Comparison of ENCODE assay signal across 1 mouse cellular context in the genomic region with DNA sequence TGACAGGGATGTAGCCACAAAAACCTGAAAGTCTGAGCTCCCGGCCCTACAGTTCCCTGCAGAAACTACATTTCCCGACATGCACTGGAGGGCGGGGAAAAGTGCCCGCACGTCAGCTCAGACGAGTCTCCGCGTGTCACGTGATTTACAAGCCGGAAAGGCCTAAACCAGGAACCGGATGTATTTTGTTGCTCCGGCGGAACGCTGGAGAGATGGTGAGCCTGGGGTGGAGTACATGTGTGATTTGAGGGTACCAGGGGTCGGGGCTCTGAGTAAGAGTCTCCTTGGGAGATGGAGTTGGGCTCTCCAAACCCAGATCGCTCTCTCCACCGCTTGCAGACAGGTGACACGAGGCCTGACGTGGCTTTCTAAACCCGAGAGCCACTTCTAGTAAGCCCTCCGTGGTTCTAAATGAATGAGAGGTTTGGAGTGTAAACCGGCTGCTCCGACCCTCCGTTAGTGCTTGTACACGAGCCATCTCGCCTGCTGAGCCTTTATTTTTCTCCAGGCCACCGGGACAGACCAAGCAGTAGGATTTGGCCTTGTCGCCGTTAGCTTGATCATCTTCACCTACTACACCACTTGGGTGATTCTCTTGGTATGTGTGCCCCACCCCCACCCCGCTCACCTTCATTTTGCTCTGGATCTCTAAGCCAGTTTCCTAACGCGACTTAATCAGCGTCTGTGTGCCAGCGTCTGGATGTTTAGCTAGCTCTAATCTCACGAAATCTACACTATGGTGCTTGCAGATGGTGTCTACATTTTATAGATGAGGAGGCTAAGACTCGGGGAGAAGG.
TF ChIP-seq lines count a peak whose summit lies in the region.

A gene (plus strand): TSS at position 161 of the 797 bp plus-strand sequence.

TF ChIP-seq in MEL, 35 proteins besides CTCF, POLR2A, EP300 and RAD21 (continued from another document):
- peak; percentile 94 for TF ChIP-seq NELFE (IDR thresholded peaks at IDR 0.05; ENCODE audit: low read depth, low read length)
- TF ChIP-seq BHLHE40 (IDR thresholded peaks at IDR 0.05; ENCODE audit: borderline replicate concordance, low read depth, low read length), result peak; percentile 68
- peak; percentile 69; the same call in 1 of the 2 replicates for TF ChIP-seq MYC (IDR thresholded peaks at IDR 0.05; ENCODE audit: low read depth, low read length)
- peak; percentile 77 for TF ChIP-seq TBP (IDR thresholded peaks at IDR 0.05; ENCODE audit: low read depth, low read length)
- TF ChIP-seq CHD1 (IDR thresholded peaks at IDR 0.05; ENCODE audit: low read depth, low read length), result no peak
- TF ChIP-seq CHD2 (IDR thresholded peaks at IDR 0.05; ENCODE audit: low read length), result peak; percentile 41; the same call in 1 of the 2 replicates
- peak; percentile 94 for TF ChIP-seq KAT2A (conservative IDR thresholded peaks at IDR 0.05; ENCODE audit: low read depth, low read length)
- peak; percentile 60; the same call in 1 of the 2 replicates for TF ChIP-seq TCF12 (IDR thresholded peaks at IDR 0.05; ENCODE audit: low read depth, low read length)
- TF ChIP-seq POLR2AphosphoS2 (IDR thresholded peaks at IDR 0.05; ENCODE audit: low read length), result peak; percentile 95
- peak; percentile 37; the same call in 1 of the 2 replicates for TF ChIP-seq NRF1 (IDR thresholded peaks at IDR 0.05; ENCODE audit: insufficient read depth, low read depth, low read length, poor library complexity, severe bottlenecking)
- TF ChIP-seq MAX (IDR thresholded peaks at IDR 0.05; ENCODE audit: low read length), result peak; percentile 91
- no peak for TF ChIP-seq UBTF (IDR thresholded peaks at IDR 0.05; ENCODE audit: borderline replicate concordance, insufficient read depth, low read depth, low read length)
- TF ChIP-seq MAZ (IDR thresholded peaks at IDR 0.05; ENCODE audit: low read depth, low read length), result peak; percentile 44; the same call in 1 of the 2 replicates
